Mouse (Mus musculus): Measurements from ENCODE around the gene Dpm1. TPM values are rescaled to one million over a fixed set of nuclear protein-coding genes. Genes with fewer than 3 reads are reported as not detected.
A peak's percentile ranks its signal among the peaks of the same experiment; 100 is the strongest.

Dpm1 gene
- 686 TPM in 1 of 2 replicates, not detected in the other for polyA plus RNA-seq (2012; ENCODE audit: insufficient read depth, insufficient read length, low replicate concordance, missing spikeins)

DNA sequence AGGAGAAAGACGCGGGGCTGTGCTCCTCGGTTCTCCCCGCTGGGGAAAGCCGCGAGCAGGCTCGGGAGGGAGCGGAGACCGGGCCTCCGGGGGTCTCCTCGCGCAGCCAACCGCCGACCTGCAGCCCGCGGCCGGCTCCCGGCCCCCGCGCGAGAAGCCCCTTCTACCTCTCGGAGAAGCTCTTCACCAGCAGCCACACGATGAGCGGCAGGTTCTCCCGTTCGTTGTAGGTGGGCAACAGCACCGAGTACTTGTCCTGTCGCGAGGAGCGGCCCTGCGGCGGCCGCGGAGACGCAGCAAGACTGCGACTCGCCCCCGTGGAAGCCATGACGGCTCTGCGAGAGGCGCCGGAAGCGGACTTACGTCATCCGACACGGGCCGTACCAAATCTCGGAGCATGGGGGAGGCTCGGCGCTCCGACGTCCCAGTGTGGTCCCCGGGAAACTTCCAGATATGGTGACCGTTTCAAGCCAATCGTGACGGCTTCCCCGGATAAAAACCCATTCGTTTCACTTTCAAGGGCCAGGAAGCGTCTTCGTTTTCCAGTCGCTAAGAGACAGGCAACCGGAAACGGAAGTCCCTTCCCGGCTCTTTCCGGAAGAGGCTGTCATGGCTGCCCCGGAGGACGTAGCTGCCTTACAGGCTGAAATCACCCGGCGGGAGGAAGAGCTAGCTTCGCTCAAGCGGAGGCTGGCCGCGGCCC lies at the start of gene Dpm1, which contains the start of the genes Gm20716 and Mocs3:
Gene Dpm1 (minus strand): TSS at position 566 of the 703 bp plus-strand sequence.
Gene Gm20716 (minus strand): TSS at position 339 of the 703 bp plus-strand sequence.
Gene Mocs3 (plus strand): TSS at position 597 of the 703 bp plus-strand sequence.
- TF ChIP-seq CTCF (IDR thresholded peaks at IDR 0.05; ENCODE audit: insufficient read depth, low read depth, low read length) (no peak), POLR2A (IDR thresholded peaks at IDR 0.05; ENCODE audit: insufficient read depth, low read depth, low read length) (peak; percentile 83)
- under 1% methylated on average over 73 of the region's 73 CpGs for WGBS
- peaks cover 16% of the 10 kb centered on the region for H3K4me1 ChIP-seq (ENCODE audit: control insufficient read depth, insufficient read depth, low read length)
- H3K27ac ChIP-seq (ENCODE audit: insufficient read depth, low read depth, low read length) = peak within 1 kb of the TSS; percentile 98
- H3K4me3 ChIP-seq (ENCODE audit: insufficient read depth, low read depth, low read length) = peak within 1 kb of the TSS; percentile 65

DNA sequence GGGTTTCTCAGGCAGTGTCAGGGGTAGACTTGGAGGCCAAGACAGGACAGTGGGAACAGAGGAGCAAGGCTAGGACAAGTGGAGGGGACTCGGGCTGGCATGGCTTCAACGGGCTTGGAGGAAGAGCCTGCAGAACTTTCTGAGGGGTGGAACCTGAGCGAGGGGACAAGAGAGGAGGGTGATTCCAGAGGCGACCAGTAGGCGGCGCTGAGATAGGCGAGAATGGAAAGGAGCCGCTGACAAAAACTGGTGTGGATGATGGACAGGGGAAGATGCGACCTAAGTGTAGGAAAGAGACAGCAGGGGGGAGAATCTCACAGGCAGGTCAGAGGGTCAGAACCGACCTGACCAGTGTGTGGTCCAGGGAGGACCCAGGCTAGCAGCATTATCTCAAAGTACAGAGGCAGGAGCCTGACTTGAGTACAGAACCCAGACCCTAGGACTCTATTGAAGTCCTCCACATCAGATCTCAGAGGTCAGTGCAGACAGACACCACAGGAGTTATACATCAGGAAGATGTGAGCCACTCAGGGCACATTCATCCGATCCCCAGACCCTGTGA lies 44.1 kb upstream of the Dpm1 start:
- TF ChIP-seq CTCF (IDR thresholded peaks at IDR 0.05; ENCODE audit: insufficient read depth, low read depth, low read length) (peak; percentile 83), POLR2A (IDR thresholded peaks at IDR 0.05; ENCODE audit: insufficient read depth, low read depth, low read length) (no peak)
- Histone ChIP-seq H3K4me1 (ENCODE audit: control insufficient read depth, insufficient read depth, low read length) (no peaks in the 10 kb centered on the region), H3K27ac (ENCODE audit: insufficient read depth, low read depth, low read length) (no peak overlapping the region), H3K4me3 (ENCODE audit: insufficient read depth, low read depth, low read length) (no peak overlapping the region)
- WGBS = 14% methylated on average over 11 of the region's 11 CpGs

DNA sequence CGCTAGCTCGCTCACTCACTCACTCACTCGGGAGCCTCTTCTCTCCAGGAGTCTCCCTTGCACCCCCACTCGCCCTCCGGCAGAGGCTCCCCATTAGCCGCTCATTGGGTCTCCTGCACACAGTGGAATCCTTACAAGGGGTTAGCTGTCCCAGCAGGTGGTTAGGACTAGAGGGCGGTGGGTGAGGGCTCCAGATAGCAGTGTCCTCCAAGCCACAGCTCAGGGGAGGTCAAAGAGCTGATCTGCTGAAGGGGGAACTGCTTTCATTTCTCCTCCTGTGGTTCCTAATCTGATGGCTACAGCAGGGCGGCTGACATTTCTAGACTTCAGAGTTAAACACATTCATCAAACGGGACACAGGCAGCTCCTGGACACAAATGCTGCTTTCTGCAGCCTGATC lies 43.0 kb upstream of the Dpm1 start:
- H3K4me3 ChIP-seq (ENCODE audit: insufficient read depth, low read depth, low read length) = no peak overlapping the region
- WGBS = 62% methylated on average over 9 of the region's 9 CpGs
- TF ChIP-seq CTCF (IDR thresholded peaks at IDR 0.05; ENCODE audit: insufficient read depth, low read depth, low read length) (no peak), POLR2A (IDR thresholded peaks at IDR 0.05; ENCODE audit: insufficient read depth, low read depth, low read length) (no peak)

DNA sequence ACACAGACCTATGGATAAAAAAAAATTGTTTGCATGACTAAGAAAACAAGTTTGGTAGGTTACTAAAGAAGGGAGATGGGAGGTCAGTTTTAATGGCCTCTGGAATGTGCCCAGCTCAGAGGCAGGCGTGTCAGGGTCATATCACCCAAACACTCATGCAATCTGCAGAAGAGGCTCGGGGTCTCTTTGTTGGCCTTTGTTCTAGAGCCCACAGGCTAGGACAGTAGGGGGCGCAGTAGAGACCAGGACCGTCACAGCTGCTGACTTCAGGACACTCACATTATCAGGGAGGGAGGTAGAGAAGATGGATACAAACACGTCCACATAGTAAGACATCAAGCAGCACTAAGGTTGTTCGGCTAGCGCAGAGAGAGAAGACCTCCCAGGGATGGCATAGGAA lies 37.6 kb upstream of the Dpm1 start:
- H3K4me3 ChIP-seq (ENCODE audit: insufficient read depth, low read depth, low read length) = no peak overlapping the region
- H3K27ac ChIP-seq (ENCODE audit: insufficient read depth, low read depth, low read length) = no peak overlapping the region
- TF ChIP-seq CTCF (IDR thresholded peaks at IDR 0.05; ENCODE audit: insufficient read depth, low read depth, low read length) = no peak
- no peak for TF ChIP-seq POLR2A (IDR thresholded peaks at IDR 0.05; ENCODE audit: insufficient read depth, low read depth, low read length)
- WGBS = 64% methylated on average over 7 of the region's 7 CpGs
- no peaks in the 10 kb centered on the region for H3K4me1 ChIP-seq (ENCODE audit: control insufficient read depth, insufficient read depth, low read length)

More for the DNA sequence above, 43.0 kb upstream of the Dpm1 start:
- Histone ChIP-seq H3K27ac (ENCODE audit: insufficient read depth, low read depth, low read length) (no peak overlapping the region), H3K4me1 (ENCODE audit: control insufficient read depth, insufficient read depth, low read length) (no peaks in the 10 kb centered on the region)

DNA sequence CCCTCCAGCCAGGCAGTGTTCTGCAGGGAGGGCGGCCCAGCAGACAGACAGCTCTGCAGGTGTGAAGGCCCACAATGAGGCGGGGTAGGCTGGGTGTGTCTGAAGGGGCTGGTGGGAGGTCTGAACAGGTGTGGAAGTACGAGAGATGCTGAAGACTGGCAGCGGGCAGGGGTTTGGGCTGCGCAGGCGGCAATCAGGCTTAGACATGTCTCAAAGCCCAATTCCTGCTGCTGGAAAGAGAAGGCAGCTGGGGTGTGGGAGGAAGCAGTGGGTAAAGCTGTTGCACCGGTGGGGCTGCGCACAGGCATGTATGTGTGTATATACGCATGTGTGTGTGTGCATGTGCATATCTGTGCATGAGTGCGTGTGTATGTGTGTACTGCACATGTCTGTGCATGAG lies 30.5 kb upstream of the Dpm1 start:
- Histone ChIP-seq H3K4me1 (ENCODE audit: control insufficient read depth, insufficient read depth, low read length) (peaks cover 5% of the 10 kb centered on the region; the same call in 1 of the 2 replicates), H3K4me3 (ENCODE audit: insufficient read depth, low read depth, low read length) (no peak overlapping the region), H3K27ac (ENCODE audit: insufficient read depth, low read depth, low read length) (no peak overlapping the region)
- TF ChIP-seq POLR2A (IDR thresholded peaks at IDR 0.05; ENCODE audit: insufficient read depth, low read depth, low read length) (no peak), CTCF (IDR thresholded peaks at IDR 0.05; ENCODE audit: insufficient read depth, low read depth, low read length) (no peak)
- 77% methylated on average over 10 of the region's 10 CpGs for WGBS

DNA sequence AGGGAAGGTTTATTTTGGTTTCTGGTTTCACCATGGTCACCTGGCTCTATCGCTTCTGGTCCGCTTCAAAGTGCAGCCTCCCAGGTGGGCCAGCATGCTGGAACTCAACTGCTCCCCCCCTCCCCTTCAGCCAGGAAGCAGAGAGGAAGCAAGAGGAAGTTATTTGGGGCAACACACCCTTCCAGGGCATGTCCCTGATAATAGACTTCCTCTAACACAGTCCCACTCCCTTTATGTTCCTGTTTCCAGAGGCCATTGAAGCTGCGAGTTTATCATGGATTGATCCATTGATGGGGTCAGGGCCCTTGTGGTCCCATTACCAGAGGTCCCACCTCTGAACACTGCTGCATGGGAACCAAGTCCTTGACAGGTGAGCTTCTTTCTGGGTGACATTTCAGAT lies 29.7 kb upstream of the Dpm1 start:
- TF ChIP-seq POLR2A (IDR thresholded peaks at IDR 0.05; ENCODE audit: insufficient read depth, low read depth, low read length) (no peak), CTCF (IDR thresholded peaks at IDR 0.05; ENCODE audit: insufficient read depth, low read depth, low read length) (no peak)
- 96% methylated on average over 3 of the region's 3 CpGs for WGBS
- Histone ChIP-seq H3K27ac (ENCODE audit: insufficient read depth, low read depth, low read length) (no peak overlapping the region), H3K4me1 (ENCODE audit: control insufficient read depth, insufficient read depth, low read length) (peaks cover 5% of the 10 kb centered on the region; the same call in 1 of the 2 replicates), H3K4me3 (ENCODE audit: insufficient read depth, low read depth, low read length) (no peak overlapping the region)

DNA sequence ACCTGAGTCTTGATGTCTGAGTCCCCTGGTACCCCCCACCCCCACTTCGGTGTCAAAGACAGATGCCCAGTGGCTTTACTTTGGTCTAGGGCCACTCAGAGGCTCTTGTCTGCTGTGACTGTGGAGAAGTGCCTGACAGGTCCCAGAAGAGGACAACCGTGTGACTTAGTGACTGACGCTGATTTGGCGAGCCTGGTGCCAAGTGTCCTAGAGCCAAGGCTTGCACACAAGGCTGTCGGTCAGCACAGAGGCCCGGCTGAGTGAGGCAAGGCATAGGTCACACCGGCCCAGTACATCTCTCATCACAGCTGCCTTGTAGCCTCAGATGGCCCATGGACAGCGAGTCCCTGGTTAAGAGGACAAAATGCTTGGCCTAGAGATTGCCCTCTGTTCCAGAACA lies 28.7 kb upstream of the Dpm1 start:
- H3K4me1 ChIP-seq (ENCODE audit: control insufficient read depth, insufficient read depth, low read length) = peaks cover 5% of the 10 kb centered on the region; the same call in 1 of the 2 replicates
- H3K4me3 ChIP-seq (ENCODE audit: insufficient read depth, low read depth, low read length) = no peak overlapping the region
- no peak overlapping the region for H3K27ac ChIP-seq (ENCODE audit: insufficient read depth, low read depth, low read length)
- TF ChIP-seq CTCF (IDR thresholded peaks at IDR 0.05; ENCODE audit: insufficient read depth, low read depth, low read length) (no peak), POLR2A (IDR thresholded peaks at IDR 0.05; ENCODE audit: insufficient read depth, low read depth, low read length) (no peak)
- 89% methylated on average over 8 of the region's 8 CpGs for WGBS

DNA sequence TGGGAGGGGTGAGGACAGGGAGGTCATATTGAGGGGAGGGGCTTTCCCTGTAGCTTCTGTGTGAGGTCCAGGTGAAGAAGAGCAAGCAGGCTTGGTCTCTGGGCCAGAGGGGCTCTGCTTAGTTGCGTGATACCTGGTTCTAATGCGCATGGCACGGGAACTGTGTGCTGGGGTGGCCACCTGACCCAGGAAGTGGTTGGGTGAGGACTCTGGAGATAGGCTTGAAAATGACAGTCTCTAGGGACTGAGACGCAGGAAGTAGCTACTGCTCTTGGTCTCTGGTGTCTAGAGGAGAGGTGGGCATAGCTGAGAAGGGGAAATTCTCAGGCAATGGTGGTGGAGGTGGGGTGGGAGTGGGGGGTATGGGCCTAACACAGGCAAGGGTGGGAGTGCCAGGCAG lies 26.8 kb upstream of the Dpm1 start:
- no peak for TF ChIP-seq POLR2A (IDR thresholded peaks at IDR 0.05; ENCODE audit: insufficient read depth, low read depth, low read length)
- no peak for TF ChIP-seq CTCF (IDR thresholded peaks at IDR 0.05; ENCODE audit: insufficient read depth, low read depth, low read length)
- Histone ChIP-seq H3K27ac (ENCODE audit: insufficient read depth, low read depth, low read length) (no peak overlapping the region), H3K4me3 (ENCODE audit: insufficient read depth, low read depth, low read length) (no peak overlapping the region), H3K4me1 (ENCODE audit: control insufficient read depth, insufficient read depth, low read length) (peaks cover 5% of the 10 kb centered on the region; the same call in 1 of the 2 replicates)
- WGBS = 94% methylated on average over 4 of the region's 4 CpGs

DNA sequence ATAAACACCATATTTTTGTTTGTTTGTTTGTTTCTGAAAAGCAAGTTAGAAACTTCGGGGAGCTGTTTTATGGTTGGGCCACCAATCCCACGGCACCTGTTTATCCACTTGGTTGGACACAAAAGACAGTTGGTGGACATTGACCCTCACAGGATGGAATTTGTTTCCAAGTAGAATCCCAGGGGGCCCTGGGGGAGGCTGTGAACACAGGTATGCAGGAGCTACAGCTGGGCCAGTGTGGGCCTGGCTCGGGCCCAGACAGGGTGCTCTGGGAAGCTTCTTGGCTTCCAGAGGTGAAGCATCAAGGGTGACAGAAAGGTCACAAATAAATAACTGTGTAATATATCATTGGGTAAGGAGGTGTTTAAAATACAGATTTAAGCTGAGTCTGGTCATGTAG lies 26.1 kb upstream of the Dpm1 start:
- no peak overlapping the region for H3K27ac ChIP-seq (ENCODE audit: insufficient read depth, low read depth, low read length)
- 82% methylated on average over 3 of the region's 3 CpGs for WGBS
- peaks cover 5% of the 10 kb centered on the region; the same call in 1 of the 2 replicates for H3K4me1 ChIP-seq (ENCODE audit: control insufficient read depth, insufficient read depth, low read length)
- H3K4me3 ChIP-seq (ENCODE audit: insufficient read depth, low read depth, low read length) = no peak overlapping the region
- TF ChIP-seq POLR2A (IDR thresholded peaks at IDR 0.05; ENCODE audit: insufficient read depth, low read depth, low read length) = no peak
- TF ChIP-seq CTCF (IDR thresholded peaks at IDR 0.05; ENCODE audit: insufficient read depth, low read depth, low read length) = no peak
